Mouse (Mus musculus) heart, embryonic 16.5 days (tissue): ENCODE measurements around the gene Itgb7. TPM values are rescaled to one million over a fixed set of nuclear protein-coding genes. Genes with fewer than 3 reads are reported as not detected.

ENCODE experiments used
- ATAC-seq: fragments of 200-750 bp; cut with Nextera tagmentation; replicated peaks from 2 replicates; pipeline ENCODE4 v1.8.0; 2017; ENCODE audit warnings: moderate number of reproducible peaks; ENCODE audit not compliant: insufficient read depth, low FRiP score; ENCODE audit errors: extremely low read depth
- H3K27ac ChIP-seq: fragments of 300-500 bp; sonication (generic); 2 replicates; pipeline ENCODE4 v1.5.1; 2014; ENCODE audit warnings: mild to moderate bottlenecking, low read length, control low read depth, moderate library complexity
- H3K27me3 ChIP-seq: fragments of 300-500 bp; sonication (generic); 2 replicates; pipeline ENCODE4 v1.6.1; 2014; ENCODE audit warnings: low read length, mixed read lengths; ENCODE audit not compliant: control insufficient read depth, insufficient read depth
- H3K36me3 ChIP-seq: fragments of 300-500 bp; sonication (generic); 2 replicates; pipeline ENCODE4 v1.6.1; 2014; ENCODE audit not compliant: control insufficient read depth, insufficient read depth
- H3K4me1 ChIP-seq: fragments of 300-500 bp; sonication (generic); 2 replicates; pipeline ENCODE4 v1.6.1; 2014; ENCODE audit warnings: low read length, mixed read lengths; ENCODE audit not compliant: control insufficient read depth, insufficient read depth
- H3K4me2 ChIP-seq: fragments of 300-500 bp; sonication (generic); 2 replicates; pipeline ENCODE4 v1.6.1; 2014; ENCODE audit warnings: low read depth, mild to moderate bottlenecking, control low read depth, low read length
- H3K4me3 ChIP-seq: fragments of 300-500 bp; sonication (generic); 2 replicates; pipeline ENCODE4 v1.5.1; 2014; ENCODE audit warnings: mild to moderate bottlenecking, control low read depth, low read length
- H3K9ac ChIP-seq: fragments of 300-500 bp; sonication (generic); 2 replicates; pipeline ENCODE4 v1.6.1; 2014; ENCODE audit warnings: low read length, control low read depth
- H3K9me3 ChIP-seq: fragments of 300-500 bp; sonication (generic); replicated peaks from 2 replicates; pipeline ENCODE4 v1.6.1; 2016; ENCODE audit warnings: low read length; ENCODE audit not compliant: control insufficient read depth
- WGBS: fragments of 180-500 bp; shearing (Covaris S2); extraction: QIAGEN DNeasy Blood & Tissue Kit; methylation state at CpG from one replicate; pipeline ENCODE4 v1.1.7; 2014; 5-methylcytosine and 5-hydroxymethylcytosine counted together
- polyA plus RNA-seq: library from polyadenylated mRNA; unstranded; fragments of >200 nt; fragmentation: Nextera tagmentation; extraction: Ambion mirVana; gene quantifications from 2 replicates; pipeline ENCODE4 v1.2.1, GENCODE M21; 2015

Gene Itgb7
- 3.9 and 6.9 TPM in 2 replicates for polyA plus RNA-seq

GRCm38 (mm10) chr15:102231748-102232147, at the start of gene Itgb7:
Gene Itgb7, minus strand, starts transcription at chr15:102231944.
- Histone ChIP-seq H3K4me2 (no peak within 1 kb of the TSS), H3K36me3 (no peaks in the 10 kb centered on the region), H3K9ac (no peak within 1 kb of the TSS), H3K27ac (no peak within 1 kb of the TSS), H3K9me3 (no peaks in the 10 kb centered on the region), H3K27me3 (no peaks in the 10 kb centered on the region), H3K4me3 (no peak within 1 kb of the TSS), H3K4me1 (peaks cover 8% of the 10 kb centered on the region)
- no peak for ATAC-seq
- 30% methylated on average over 6 of the region's 6 CpGs for WGBS

- no peak overlapping the region for H3K27ac ChIP-seq
- H3K4me2 ChIP-seq, result no peak overlapping the region
- ATAC-seq, result no peak
- H3K9ac ChIP-seq, result no peak overlapping the region
- no peak overlapping the region for H3K4me3 ChIP-seq
- WGBS, result 93% methylated on average over 19 of the region's 19 CpGs
- peaks cover 8% of the 10 kb centered on the region for H3K36me3 ChIP-seq
- peaks cover 13% of the 10 kb centered on the region for H3K4me1 ChIP-seq
- no peaks in the 10 kb centered on the region for H3K27me3 ChIP-seq
- no peaks in the 10 kb centered on the region for H3K9me3 ChIP-seq
These were observed 48.9 kb upstream of the Itgb7 start for GRCm38 (mm10) chr15:102280623-102281022.

GRCm38 (mm10) chr15:102279783-102280520, 48.2 kb upstream of the Itgb7 start:
- WGBS, result 24% methylated on average over 13 of the region's 13 CpGs
- H3K27me3 ChIP-seq, result no peaks in the 10 kb centered on the region
- peak overlapping the region; percentile 90 for H3K27ac ChIP-seq
- ATAC-seq, result peak; percentile 43
- peak overlapping the region; percentile 94 for H3K9ac ChIP-seq
- H3K4me3 ChIP-seq, result peak overlapping the region; percentile 95
- H3K36me3 ChIP-seq, result peaks cover 8% of the 10 kb centered on the region
- peak overlapping the region; percentile 83 for H3K4me2 ChIP-seq
- peaks cover 13% of the 10 kb centered on the region for H3K4me1 ChIP-seq
- H3K9me3 ChIP-seq, result no peaks in the 10 kb centered on the region

GRCm38 (mm10) chr15:102279092-102279782, 47.5 kb upstream of the Itgb7 start, which contains the start of gene Mfsd5:
Gene Mfsd5, plus strand, starts transcription at chr15:102279454.
- WGBS, result under 1% methylated on average over 65 of the region's 65 CpGs
- H3K27ac ChIP-seq, result peak within 1 kb of the TSS; percentile 90
- peak; percentile 94 for ATAC-seq
- H3K4me3 ChIP-seq, result peak within 1 kb of the TSS; percentile 95
- peak within 1 kb of the TSS; percentile 94 for H3K9ac ChIP-seq
- H3K4me2 ChIP-seq, result peak within 1 kb of the TSS; percentile 83
- peaks cover 8% of the 10 kb centered on the region for H3K36me3 ChIP-seq
- no peaks in the 10 kb centered on the region for H3K9me3 ChIP-seq
- no peaks in the 10 kb centered on the region for H3K27me3 ChIP-seq
- peaks cover 13% of the 10 kb centered on the region for H3K4me1 ChIP-seq

GRCm38 (mm10) chr15:102278726-102279091, 47.0 kb upstream of the Itgb7 start:
- ATAC-seq, result no peak
- peak overlapping the region; percentile 95 for H3K4me3 ChIP-seq
- H3K9ac ChIP-seq, result peak overlapping the region; percentile 94
- H3K27ac ChIP-seq, result peak overlapping the region; percentile 90
- H3K4me1 ChIP-seq, result peaks cover 13% of the 10 kb centered on the region
- no peaks in the 10 kb centered on the region for H3K27me3 ChIP-seq
- peaks cover 8% of the 10 kb centered on the region for H3K36me3 ChIP-seq
- peak overlapping the region; percentile 83 for H3K4me2 ChIP-seq
- WGBS, result 32% methylated on average over 7 of the region's 7 CpGs
- no peaks in the 10 kb centered on the region for H3K9me3 ChIP-seq

- Histone ChIP-seq H3K36me3 (no peaks in the 10 kb centered on the region), H3K4me1 (peaks cover 8% of the 10 kb centered on the region), H3K4me3 (no peak overlapping the region), H3K4me2 (no peak overlapping the region), H3K27ac (no peak overlapping the region), H3K27me3 (peaks cover 4% of the 10 kb centered on the region; the same call in 1 of the 2 replicates), H3K9ac (no peak overlapping the region), H3K9me3 (no peaks in the 10 kb centered on the region)
- WGBS, result 71% methylated on average over 6 of the region's 6 CpGs
- ATAC-seq, result no peak
These were observed 42.4 kb upstream of the Itgb7 start for GRCm38 (mm10) chr15:102273982-102274716.

GRCm38 (mm10) chr15:102271441-102271840, 39.7 kb upstream of the Itgb7 start:
- no peak for ATAC-seq
- Histone ChIP-seq H3K36me3 (no peaks in the 10 kb centered on the region), H3K9ac (no peak overlapping the region), H3K27me3 (peaks cover 4% of the 10 kb centered on the region; the same call in 1 of the 2 replicates), H3K4me1 (peaks cover 4% of the 10 kb centered on the region; the same call in 1 of the 2 replicates), H3K4me3 (no peak overlapping the region), H3K9me3 (no peaks in the 10 kb centered on the region), H3K4me2 (no peak overlapping the region), H3K27ac (no peak overlapping the region)
- 42% methylated on average over 3 of the region's 3 CpGs for WGBS

- H3K4me1 ChIP-seq, result peaks cover 4% of the 10 kb centered on the region; the same call in 1 of the 2 replicates
- peak within 1 kb of the TSS; percentile 16; the same call in 1 of the 2 replicates for H3K4me3 ChIP-seq
- no peak within 1 kb of the TSS for H3K27ac ChIP-seq
- no peak for ATAC-seq
- WGBS, result 11% methylated on average over 19 of the region's 21 CpGs
- H3K27me3 ChIP-seq, result peaks cover 4% of the 10 kb centered on the region; the same call in 1 of the 2 replicates
- no peaks in the 10 kb centered on the region for H3K9me3 ChIP-seq
- H3K36me3 ChIP-seq, result no peaks in the 10 kb centered on the region
- H3K9ac ChIP-seq, result no peak within 1 kb of the TSS; the same call in 1 of the 2 replicates
- peak within 1 kb of the TSS; percentile 38 for H3K4me2 ChIP-seq
These were observed 38.7 kb upstream of the Itgb7 start, which contains the start of gene Gm9918 for GRCm38 (mm10) chr15:102270274-102270960. Gene Gm9918, plus strand, starts transcription at chr15:102270563.
